ENCODE assay signal across 23 mouse cellular contexts in the genomic region with DNA sequence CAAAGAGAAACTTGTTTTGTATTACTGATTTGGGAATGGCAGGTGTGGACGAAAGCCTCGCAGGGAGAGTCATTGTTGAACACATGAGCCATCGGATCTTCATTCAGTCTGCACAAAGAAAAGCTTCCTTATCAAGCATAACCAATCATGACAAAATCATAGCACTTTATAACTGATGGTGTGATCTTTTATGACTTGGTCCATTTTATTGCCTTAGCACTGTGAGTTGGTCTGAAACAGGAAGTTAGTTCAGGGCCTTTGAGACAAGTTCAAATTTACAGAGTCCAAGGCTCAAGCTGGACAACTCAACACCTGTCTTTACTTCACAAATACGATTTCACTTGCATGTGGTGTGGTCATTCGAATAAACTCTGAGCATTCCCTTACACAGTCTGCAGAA.
DNase-seq lines count a peak whose midpoint lies in the region; ATAC-seq lines count a peak whose summit lies in the region.
"Had no signal": no experiment of that assay in that cellular context is flagged by ENCODE, and none has a peak within 500 bp of the region (broad histone marks: within the 10 kb centered on the region; RNA-seq: fewer than 3 reads in every experiment).

No protein-coding gene starts in this region.

- no peaks in the 10 kb centered on the region for H3K36me3 ChIP-seq in intestine, embryonic 16.5 days (ENCODE audit: control insufficient read depth, insufficient read depth, low read length)
- H3K36me3 ChIP-seq: embryonic facial prominence, embryonic 10.5 days; embryonic facial prominence, embryonic 12.5 days; G1E had no signal

- H3K9ac ChIP-seq in intestine, embryonic 16.5 days (ENCODE audit: low read depth, low read length), result no peak overlapping the region
- H3K9ac ChIP-seq: embryonic facial prominence, embryonic 12.5 days; forebrain, embryonic 13.5 days had no signal

- H3K27ac ChIP-seq in intestine, embryonic 16.5 days (ENCODE audit: low read length), result peak overlapping the region; percentile 25
- H3K27ac ChIP-seq: embryonic facial prominence, embryonic 10.5 days; embryonic facial prominence, embryonic 12.5 days; forebrain, embryonic 13.5 days had no signal

- 64% methylated on average over 5 of the region's 5 CpGs for WGBS in intestine, embryonic 16.5 days
- WGBS in large intestine, adult 2 months, result 33% methylated on average over 5 of the region's 5 CpGs

- H3K27me3 ChIP-seq in intestine, embryonic 16.5 days (replicated peaks; ENCODE audit: control insufficient read depth, insufficient read depth, low read length), result no peaks in the 10 kb centered on the region
- H3K27me3 ChIP-seq: CH12.LX; embryonic facial prominence, embryonic 12.5 days; forebrain, embryonic 13.5 days; Patski had no signal

- DNase-seq in heart, adult 11 months, result peak; percentile 19
- no peak for DNase-seq in heart, postnatal 25 days (ENCODE audit: low spot score)
- peak; percentile 77 for DNase-seq in large intestine, adult 2 months (ENCODE audit: low read depth, low spot score)
- DNase-seq in thymus, postnatal 4 days, result no peak
- DNase-seq in neural tube, embryonic 10.5 days (ENCODE audit: extremely low spot score, low spot score), result no peak
- DNase-seq: adrenal gland, adult 8-10 months; adrenal gland, postnatal 14 days; B cell, adult 2 months; cerebellum, adult 11-12 months; cerebellum, adult 2 months; cerebellum, adult 9-10 months; cerebellum, postnatal 10 days; cerebellum, postnatal 25 days had no signal

- H3K4me1 ChIP-seq in intestine, embryonic 16.5 days (ENCODE audit: control insufficient read depth, insufficient read depth, low read length), result no peaks in the 10 kb centered on the region
- H3K4me1 ChIP-seq: embryonic facial prominence, embryonic 10.5 days; embryonic facial prominence, embryonic 12.5 days; forebrain, embryonic 13.5 days had no signal

- H3K9me3 ChIP-seq in intestine, embryonic 16.5 days (ENCODE audit: control insufficient read depth, low read length), result no peaks in the 10 kb centered on the region
- H3K9me3 ChIP-seq: embryonic facial prominence, embryonic 10.5 days; embryonic facial prominence, embryonic 12.5 days; forebrain, embryonic 13.5 days; G1E had no signal

- intact Hi-C loops in heart, postnatal 25 days (cut with DNase I), result no loop called here

- peak; percentile 88 for ATAC-seq in intestine, embryonic 16.5 days
- ATAC-seq: activated CD4-positive, CD25-positive, alpha-beta regulatory T cell, adult 4 months; CD4-positive, CD25-positive, alpha-beta regulatory T cell, adult 4 months; forebrain, embryonic 13.5 days; forebrain, embryonic 16.5 days; Patski had no signal

- H3K4me3 ChIP-seq in intestine, embryonic 16.5 days (ENCODE audit: low read length), result no peak overlapping the region
- H3K4me3 ChIP-seq: embryonic facial prominence, embryonic 10.5 days; embryonic facial prominence, embryonic 12.5 days; forebrain, embryonic 13.5 days had no signal

- no peak overlapping the region for H3K4me2 ChIP-seq in intestine, embryonic 16.5 days (ENCODE audit: low read depth, low read length)
- H3K4me2 ChIP-seq: embryonic facial prominence, embryonic 12.5 days; forebrain, embryonic 13.5 days had no signal

Comparison
In these comparisons a context has a peak if more than half of its experiments do, and no peak if none do; other contexts are left out.
1. DNase-seq: peak in heart, adult 11 months (single experiment) and large intestine, adult 2 months (single experiment); none in heart, postnatal 25 days (single experiment), thymus, postnatal 4 days (single experiment) and neural tube, embryonic 10.5 days (single experiment).